ENCODE assay signal across 8 mouse cellular contexts in the genomic region with DNA sequence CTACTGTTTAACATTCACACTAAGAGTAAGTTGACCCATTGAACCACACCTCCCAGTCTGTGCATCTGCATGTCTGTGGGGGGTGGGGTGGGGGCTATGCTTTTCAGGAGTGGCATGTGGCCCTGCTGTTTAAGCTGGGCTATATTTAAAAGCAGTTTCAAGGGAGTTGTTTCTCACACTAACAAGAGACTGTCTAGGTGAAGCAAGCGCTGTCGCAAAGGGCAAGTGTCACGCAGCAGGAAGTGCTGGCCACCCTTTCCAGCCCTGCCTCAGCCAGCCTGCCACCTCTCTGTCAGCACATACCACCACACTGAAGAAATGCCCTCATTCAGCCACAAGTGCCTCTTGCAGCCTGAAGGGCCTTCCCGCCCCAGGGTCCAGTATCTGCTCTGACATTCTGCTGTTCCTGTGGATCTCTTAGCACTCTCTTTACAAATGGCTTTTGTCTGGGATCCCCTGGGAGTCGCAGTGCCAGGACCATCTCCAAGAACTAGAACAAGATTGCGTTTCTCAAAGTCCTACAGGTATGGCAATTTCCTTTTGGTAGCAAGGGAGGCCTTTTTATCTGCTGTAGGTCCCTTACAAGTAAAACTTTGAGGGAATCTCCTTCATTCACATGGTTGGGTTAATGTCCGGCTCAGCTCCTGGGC.
A peak's percentile ranks its signal among the peaks of the same experiment; 100 is the strongest.
DNase-seq lines count a peak whose midpoint lies in the region; ATAC-seq and TF ChIP-seq lines count a peak whose summit lies in the region.
"Had no signal": no experiment of that assay in that cellular context is flagged by ENCODE, and none has a peak within 500 bp of the region (broad histone marks: within the 10 kb centered on the region; RNA-seq: fewer than 3 reads in every experiment).

No protein-coding gene starts in this region.

- 0 out of 2 replicates have a peak overlapping the region, but pooled peaks have one; percentile 8 for H3K9ac ChIP-seq in stomach, postnatal 0 days (ENCODE audit: low read length)

- ATAC-seq in stomach, postnatal 0 days (ENCODE audit: low FRiP score, low TSS enrichment), result peak; percentile 77

- H3K27me3 ChIP-seq in stomach, postnatal 0 days (ENCODE audit: control insufficient read depth, insufficient read depth, low read length), result no peaks in the 10 kb centered on the region

- H3K4me3 ChIP-seq in lung, adult 2 months (replicated peaks; ENCODE audit: extremely low read depth, low read depth, low read length), result peak overlapping the region; percentile 21
- no peak overlapping the region for H3K4me3 ChIP-seq in stomach, postnatal 0 days (ENCODE audit: low read depth, low read length)

- 30% methylated on average over 7 of the region's 7 CpGs for WGBS in lung, adult 2 months
- 45% methylated on average over 7 of the region's 7 CpGs for WGBS in stomach, postnatal 0 days

- H3K9me3 ChIP-seq in stomach, postnatal 0 days (ENCODE audit: control insufficient read depth, low read length), result no peaks in the 10 kb centered on the region

- DNase-seq in 416B (ENCODE audit: low read depth), result peak; percentile 80
- peak; percentile 40 for DNase-seq in Muller cell, postnatal 12 days (ENCODE audit: inconsistent ontology term)
- peak; percentile 52 for DNase-seq in heart, postnatal 4 days
- DNase-seq in lung, adult 2 months, result peak; percentile 70
- DNase-seq in stomach, postnatal 0 days (ENCODE audit: low spot score), result peak; percentile 52
- no peak for DNase-seq in adrenal gland, postnatal 4 days (ENCODE audit: low spot score in 2 of 2)
- no peak for DNase-seq in ovary, postnatal 10 days (ENCODE audit: low spot score)

- TF ChIP-seq POLR2A in lung, adult 2 months (IDR thresholded peaks at IDR 0.05; ENCODE audit: borderline replicate concordance, extremely low read depth, low read depth, low read length), result peak; percentile 25; the same call in 1 of the 2 replicates

- no peak for TF ChIP-seq EP300 in stomach, postnatal 0 days (optimal IDR thresholded peaks at IDR 0.05)

- H3K27ac ChIP-seq in stomach, postnatal 0 days (replicated peaks), result peak overlapping the region; percentile 71
- H3K27ac ChIP-seq: macrophage had no signal

- no peaks in the 10 kb centered on the region for H3K36me3 ChIP-seq in stomach, postnatal 0 days (ENCODE audit: control insufficient read depth, insufficient read depth, low read length)

- peak overlapping the region; percentile 17; the same call in 1 of the 2 replicates for H3K4me2 ChIP-seq in stomach, postnatal 0 days (replicated peaks; ENCODE audit: low read depth)

- TF ChIP-seq CTCF in lung, adult 2 months (IDR thresholded peaks at IDR 0.05; ENCODE audit: insufficient read depth, low read length), result no peak
- peak; percentile 18; the same call in 1 of the 2 replicates for TF ChIP-seq CTCF in stomach, postnatal 0 days (IDR thresholded peaks at IDR 0.05; ENCODE audit: low read depth)

- peaks cover 15% of the 10 kb centered on the region for H3K4me1 ChIP-seq in lung, adult 2 months (ENCODE audit: control insufficient read depth, insufficient read depth, low read length)
- H3K4me1 ChIP-seq in stomach, postnatal 0 days (replicated peaks; ENCODE audit: control insufficient read depth, insufficient read depth), result no peaks in the 10 kb centered on the region; the same call in 1 of the 2 replicates

Comparison
In these comparisons a context has a peak if more than half of its experiments do, and no peak if none do; other contexts are left out.
1. DNase-seq: peak in 416B (single experiment), Muller cell, postnatal 12 days (single experiment), heart, postnatal 4 days (single experiment), lung, adult 2 months (single experiment) and stomach, postnatal 0 days (single experiment); none in adrenal gland, postnatal 4 days (0 of 2) and ovary, postnatal 10 days (single experiment).